In the genomic region with DNA sequence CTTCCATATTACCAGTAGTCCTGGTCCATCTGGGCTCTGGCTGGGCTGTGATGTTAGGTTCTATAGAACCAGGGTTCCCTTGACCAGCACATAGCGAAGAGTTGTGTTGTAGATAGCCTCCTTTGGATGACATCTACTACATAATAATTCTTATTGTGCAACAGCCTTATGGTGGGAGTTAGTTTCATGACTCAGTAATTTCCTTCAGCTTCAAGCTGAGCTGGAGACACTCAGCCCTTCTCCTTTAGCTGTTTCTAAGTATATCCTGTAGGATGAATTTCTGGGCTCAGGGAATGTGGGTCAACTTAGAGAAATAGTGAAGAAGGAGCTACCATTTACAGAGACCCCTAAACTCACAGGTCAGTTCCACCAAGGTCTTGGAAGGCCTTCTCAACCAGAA, we compare ENCODE assay signal across 26 mouse cellular contexts. TPM values are rescaled to one million over a fixed set of nuclear protein-coding genes. Genes with fewer than 3 reads are reported as not detected.
DNase-seq lines count a peak whose midpoint lies in the region; ATAC-seq lines count a peak whose summit lies in the region.
"Had no signal": no experiment of that assay in that cellular context is flagged by ENCODE, and none has a peak within 500 bp of the region (broad histone marks: within the 10 kb centered on the region; RNA-seq: fewer than 3 reads in every experiment).

No protein-coding gene starts in this region.

- DNase-seq in frontal cortex, postnatal 36 days (ENCODE audit: low spot score in 2 of 2) = peak; percentile 12 to 14
- no peak for DNase-seq in frontal cortex, postnatal 25 days (ENCODE audit: low spot score in 2 of 2)
- DNase-seq in right cerebral cortex, adult 2 months (ENCODE audit: low spot score in 2 of 2) = peak; percentile 7 to 15
- DNase-seq in right cerebral cortex, postnatal 36 days (ENCODE audit: low spot score in 2 of 2) = no peak
- DNase-seq in brain, adult 2 months (ENCODE audit: low read depth, low spot score) = peak; percentile 66
- DNase-seq in limb, embryonic 10.5 days (ENCODE audit: low spot score) = no peak
- DNase-seq: adrenal gland, postnatal 10 days; adrenal gland, postnatal 36 days; cerebellum, adult 11-12 months; cerebellum, adult 8-10 months; cerebellum, postnatal 10 days; cerebellum, postnatal 36 days; embryo, embryonic 11 days; gastrocnemius, postnatal 10 days; gastrocnemius, postnatal 36 days had no signal

- H3K9ac ChIP-seq in hindbrain, embryonic 16.5 days (ENCODE audit: low read depth, low read length) = no peak overlapping the region
- H3K9ac ChIP-seq: embryonic facial prominence, embryonic 13.5 days; forebrain, embryonic 12.5 days; forebrain, embryonic 15.5 days; hindbrain, embryonic 12.5 days; hindbrain, embryonic 15.5 days; intestine, embryonic 15.5 days had no signal

- no peak overlapping the region for H3K4me2 ChIP-seq in hindbrain, embryonic 16.5 days (ENCODE audit: low read length)
- H3K4me2 ChIP-seq: embryonic facial prominence, embryonic 13.5 days; forebrain, embryonic 12.5 days; forebrain, embryonic 15.5 days; heart, embryonic 11.5 days; hindbrain, embryonic 12.5 days; hindbrain, embryonic 15.5 days; intestine, embryonic 15.5 days had no signal

- no peaks in the 10 kb centered on the region for H3K36me3 ChIP-seq in limb, embryonic 10.5 days
- H3K36me3 ChIP-seq in hindbrain, embryonic 16.5 days (ENCODE audit: control insufficient read depth, insufficient read depth, low read length) = no peaks in the 10 kb centered on the region
- H3K36me3 ChIP-seq: embryonic facial prominence, embryonic 10.5 days; embryonic facial prominence, embryonic 13.5 days; forebrain, embryonic 12.5 days; forebrain, embryonic 15.5 days; hindbrain, embryonic 12.5 days; hindbrain, embryonic 15.5 days; intestine, embryonic 15.5 days had no signal

- H3K4me3 ChIP-seq in limb, embryonic 10.5 days = no peak overlapping the region
- H3K4me3 ChIP-seq in hindbrain, embryonic 16.5 days (ENCODE audit: low read length) = no peak overlapping the region
- H3K4me3 ChIP-seq: embryonic facial prominence, embryonic 10.5 days; embryonic facial prominence, embryonic 13.5 days; erythroblast, embryonic 14.5 days; forebrain, embryonic 12.5 days; forebrain, embryonic 15.5 days; hindbrain, embryonic 12.5 days; hindbrain, embryonic 15.5 days; intestine, embryonic 15.5 days had no signal

- peaks cover 37% of the 10 kb centered on the region for H3K27me3 ChIP-seq in limb, embryonic 10.5 days (ENCODE audit: low read depth, poor library complexity, severe bottlenecking)
- peaks cover 6% of the 10 kb centered on the region for H3K27me3 ChIP-seq in hindbrain, embryonic 16.5 days (replicated peaks; ENCODE audit: control insufficient read depth, insufficient read depth, low read length)
- H3K27me3 ChIP-seq: forebrain, embryonic 15.5 days; intestine, embryonic 15.5 days had no signal

- no peaks in the 10 kb centered on the region for H3K9me3 ChIP-seq in limb, embryonic 10.5 days (replicated peaks)
- H3K9me3 ChIP-seq in hindbrain, embryonic 16.5 days (ENCODE audit: control insufficient read depth, low read length) = no peaks in the 10 kb centered on the region
- H3K9me3 ChIP-seq: embryonic facial prominence, embryonic 10.5 days; embryonic facial prominence, embryonic 13.5 days; forebrain, embryonic 12.5 days; forebrain, embryonic 15.5 days; hindbrain, embryonic 12.5 days; hindbrain, embryonic 15.5 days; intestine, embryonic 15.5 days had no signal

- 88% methylated on average over 1 of the region's 1 CpGs for WGBS in limb, embryonic 10.5 days
- WGBS in hindbrain, embryonic 16.5 days = 89% methylated on average over 1 of the region's 1 CpGs

- ATAC-seq in hindbrain, embryonic 16.5 days = no peak
- ATAC-seq: forebrain, embryonic 15.5 days; intestine, embryonic 15.5 days; Patski had no signal

- peaks cover 14% of the 10 kb centered on the region for H3K4me1 ChIP-seq in limb, embryonic 10.5 days
- no peaks in the 10 kb centered on the region; the same call in 1 of the 2 replicates for H3K4me1 ChIP-seq in hindbrain, embryonic 16.5 days (ENCODE audit: control insufficient read depth, insufficient read depth, low read depth, low read length)
- H3K4me1 ChIP-seq: forebrain, embryonic 12.5 days; forebrain, embryonic 15.5 days had no signal

- no peak overlapping the region for H3K27ac ChIP-seq in limb, embryonic 10.5 days
- H3K27ac ChIP-seq in hindbrain, embryonic 16.5 days (ENCODE audit: low read depth, low read length) = no peak overlapping the region
- H3K27ac ChIP-seq: embryonic facial prominence, embryonic 10.5 days; embryonic facial prominence, embryonic 13.5 days; forebrain, embryonic 12.5 days; forebrain, embryonic 15.5 days; hindbrain, embryonic 12.5 days; hindbrain, embryonic 15.5 days; intestine, embryonic 15.5 days had no signal

RNA-seq across cellular contexts. Expression of gene Tbc1d1, which starts 2.8 kb away (rescaled TPM):
- polyA plus RNA-seq in limb, embryonic 10.5 days (2016; fragmentation: Nextera tagmentation; extraction: Ambion mirVana) = 31.8 and 35.0 TPM in 2 replicates
- 10.9 and 12.3 TPM in 2 replicates for polyA plus RNA-seq in hindbrain, embryonic 16.5 days (2015; fragmentation: Nextera tagmentation; extraction: Ambion mirVana)

Comparison
In these comparisons a context has a peak if more than half of its experiments do, and no peak if none do; other contexts are left out.
1. DNase-seq: peak in frontal cortex, postnatal 36 days (2 of 2), right cerebral cortex, adult 2 months (2 of 2) and brain, adult 2 months (single experiment); none in frontal cortex, postnatal 25 days (0 of 2), right cerebral cortex, postnatal 36 days (0 of 2) and limb, embryonic 10.5 days (single experiment).